Mouse (Mus musculus) thymus, adult 2 months (tissue): ENCODE results near the gene Hnf1b. TPM values are rescaled to one million over a fixed set of nuclear protein-coding genes. Genes with fewer than 3 reads are reported as not detected.

Experiments used
- DNase-seq: peaks from one replicate; pipeline ENCODE4 v3.0.0; 2021
- H3K27ac ChIP-seq: fragments of 200-500 bp; 2 replicates; pipeline ENCODE4 v1.5.1; 2012; ENCODE audit warnings: low read length, control low read depth; ENCODE audit not compliant: control insufficient read depth, insufficient read depth
- H3K27me3 ChIP-seq: fragments of 200-500 bp; 2 replicates; pipeline ENCODE4 v1.6.1; 2012; ENCODE audit warnings: mild to moderate bottlenecking, low read length, moderate library complexity, mixed read lengths; ENCODE audit not compliant: control insufficient read depth, insufficient read depth
- H3K36me3 ChIP-seq: fragments of 200-500 bp; 2 replicates; pipeline ENCODE4 v1.6.1; 2012; ENCODE audit warnings: mild to moderate bottlenecking, low read length, moderate library complexity; ENCODE audit not compliant: control insufficient read depth, insufficient read depth
- H3K4me1 ChIP-seq: fragments of 200-500 bp; replicated peaks from 2 replicates; pipeline ENCODE4 v1.6.1; 2012; ENCODE audit warnings: low read length; ENCODE audit not compliant: control insufficient read depth, insufficient read depth
- H3K4me3 ChIP-seq: fragments of 200-500 bp; 2 replicates; pipeline ENCODE4 v1.5.1; 2012; ENCODE audit warnings: mild to moderate bottlenecking, low read length, control low read depth, moderate library complexity; ENCODE audit not compliant: control insufficient read depth, insufficient read depth
- CTCF ChIP-seq: fragments of 200-500 bp; IDR thresholded peaks from 2 replicates; pipeline ENCODE4 v1.5.1; 2012; ENCODE audit warnings: mild to moderate bottlenecking, control low read depth, low read length, moderate library complexity, borderline replicate concordance; ENCODE audit not compliant: control insufficient read depth, poor library complexity, insufficient read depth; ENCODE audit errors: extremely low read depth
- POLR2A ChIP-seq: fragments of 200-500 bp; IDR thresholded peaks from 2 replicates; pipeline ENCODE4 v1.6.1; 2012; ENCODE audit warnings: mild to moderate bottlenecking, low read length, control low read depth, moderate library complexity; ENCODE audit not compliant: control insufficient read depth, poor library complexity, insufficient read depth; ENCODE audit errors: extremely low read depth
- WGBS: fragments of 180-500 bp; shearing (Covaris S2); methylation state at CpG from one replicate; pipeline ENCODE4 v1.1.7; 2018; 5-methylcytosine and 5-hydroxymethylcytosine counted together
- polyA plus RNA-seq: library from polyadenylated mRNA; depleted of rRNA; stranded (reverse); fragments of >200 nt; gene quantifications from 2 replicates; pipeline ENCODE4 v1.2.3, GENCODE M21; 2012; rRNA removed

The Hnf1b gene
- polyA plus RNA-seq, 1 experiment: 0.11 TPM

DNA sequence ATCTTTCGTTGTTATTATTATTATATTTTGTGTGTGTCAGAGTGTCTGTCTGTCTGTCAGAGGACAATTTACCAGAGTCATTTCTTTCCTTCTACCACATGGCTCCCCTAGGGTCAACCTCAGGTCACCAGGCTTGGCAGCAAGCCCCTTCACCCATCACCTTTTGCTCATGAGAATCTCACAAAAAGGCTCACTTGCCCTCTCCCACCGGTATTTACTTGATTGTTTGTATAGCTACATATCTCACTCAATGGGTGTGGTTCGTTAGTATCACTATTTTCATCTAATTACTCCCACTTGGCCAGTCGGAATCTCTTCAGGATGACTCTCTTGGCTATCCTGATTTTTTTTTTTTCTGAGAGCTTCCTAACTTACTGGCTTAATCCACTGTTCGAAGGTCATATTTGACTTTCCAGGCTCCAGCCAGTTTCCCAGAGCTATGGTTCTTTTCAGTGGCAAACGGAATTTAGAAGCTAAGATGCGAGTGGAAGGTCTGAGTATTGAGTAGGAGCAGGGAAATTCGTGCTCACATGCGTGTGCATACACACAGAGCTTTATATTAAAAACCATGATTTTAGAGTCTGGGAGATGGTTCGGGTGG, 82.7 kb downstream of the Hnf1b start:
- no peak for DNase-seq
- Histone ChIP-seq H3K4me3 (no peak overlapping the region), H3K27me3 (no peaks in the 10 kb centered on the region), H3K27ac (no peak overlapping the region), H3K36me3 (no peaks in the 10 kb centered on the region), H3K4me1 (no peaks in the 10 kb centered on the region)
- WGBS: 85% methylated on average over 10 of the region's 10 CpGs
- TF ChIP-seq CTCF (no peak), POLR2A (no peak)

DNA sequence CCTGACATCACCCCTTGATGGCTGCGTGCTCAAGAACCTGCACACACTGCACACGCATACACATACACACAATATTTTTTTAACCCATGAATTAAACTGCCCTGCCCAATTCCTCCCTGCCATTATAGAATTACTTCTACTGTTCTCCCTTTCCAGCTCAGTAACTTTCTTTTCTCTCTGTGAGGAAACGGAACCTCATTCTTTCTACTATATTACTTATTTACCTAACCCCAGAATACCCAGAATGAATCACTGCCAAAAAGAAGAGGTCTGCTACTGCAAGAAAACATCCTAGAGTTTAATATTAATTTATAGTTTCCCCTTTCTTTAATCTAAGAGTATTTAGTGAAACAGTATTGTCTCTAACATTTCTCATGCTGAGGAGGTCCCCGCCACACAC, 83.5 kb downstream of the Hnf1b start:
- H3K27me3 ChIP-seq: no peaks in the 10 kb centered on the region
- no peaks in the 10 kb centered on the region for H3K36me3 ChIP-seq
- WGBS: 91% methylated on average over 4 of the region's 4 CpGs
- DNase-seq: no peak
- H3K4me1 ChIP-seq: no peaks in the 10 kb centered on the region
- H3K4me3 ChIP-seq: no peak overlapping the region
- H3K27ac ChIP-seq: no peak overlapping the region
- TF ChIP-seq CTCF: no peak
- no peak for TF ChIP-seq POLR2A

- Histone ChIP-seq H3K4me1 (no peaks in the 10 kb centered on the region), H3K27ac (no peak overlapping the region)
- TF ChIP-seq CTCF (peak; percentile 54; the same call in 1 of the 2 replicates), POLR2A (no peak)
Observed at GRCm38 (mm10) chr11:83935986-83936665, 86.3 kb downstream of the Hnf1b start.

DNA sequence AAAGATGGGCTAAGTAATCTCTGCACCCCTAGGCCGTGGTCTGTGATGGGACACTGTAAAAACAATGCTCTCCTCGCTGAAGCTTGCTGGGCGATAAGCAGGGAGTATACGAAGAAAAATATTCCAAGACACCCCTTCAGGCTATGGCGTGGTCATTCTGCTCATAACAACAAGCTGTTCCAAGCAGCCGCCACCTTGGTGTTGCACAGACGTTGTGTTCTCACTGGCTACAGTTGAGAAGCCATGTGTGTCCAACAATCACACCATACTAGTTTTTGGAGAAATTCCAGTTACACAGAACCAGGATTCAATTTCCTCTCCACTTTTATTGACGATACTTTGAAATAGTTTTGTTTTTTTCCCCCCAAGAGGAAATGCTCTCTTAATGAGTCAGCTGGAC, 88.7 kb downstream of the Hnf1b start:
- WGBS: 78% methylated on average over 8 of the region's 8 CpGs
- H3K36me3 ChIP-seq: no peaks in the 10 kb centered on the region; the same call in 1 of the 2 replicates
- 0 out of 2 replicates have a peak, but pooled peaks cover 4% of the 10 kb centered on the region for H3K4me1 ChIP-seq
- TF ChIP-seq CTCF: no peak
- TF ChIP-seq POLR2A: no peak
- no peak overlapping the region for H3K4me3 ChIP-seq
- DNase-seq: no peak
- H3K27ac ChIP-seq: no peak overlapping the region
- no peaks in the 10 kb centered on the region for H3K27me3 ChIP-seq

More at GRCm38 (mm10) chr11:83935986-83936665, 86.3 kb downstream of the Hnf1b start:
- no peaks in the 10 kb centered on the region for H3K27me3 ChIP-seq
- no peak overlapping the region for H3K4me3 ChIP-seq
- WGBS: 27% methylated on average over 7 of the region's 7 CpGs
- H3K36me3 ChIP-seq: no peaks in the 10 kb centered on the region
- peak; percentile 57 for DNase-seq

DNA sequence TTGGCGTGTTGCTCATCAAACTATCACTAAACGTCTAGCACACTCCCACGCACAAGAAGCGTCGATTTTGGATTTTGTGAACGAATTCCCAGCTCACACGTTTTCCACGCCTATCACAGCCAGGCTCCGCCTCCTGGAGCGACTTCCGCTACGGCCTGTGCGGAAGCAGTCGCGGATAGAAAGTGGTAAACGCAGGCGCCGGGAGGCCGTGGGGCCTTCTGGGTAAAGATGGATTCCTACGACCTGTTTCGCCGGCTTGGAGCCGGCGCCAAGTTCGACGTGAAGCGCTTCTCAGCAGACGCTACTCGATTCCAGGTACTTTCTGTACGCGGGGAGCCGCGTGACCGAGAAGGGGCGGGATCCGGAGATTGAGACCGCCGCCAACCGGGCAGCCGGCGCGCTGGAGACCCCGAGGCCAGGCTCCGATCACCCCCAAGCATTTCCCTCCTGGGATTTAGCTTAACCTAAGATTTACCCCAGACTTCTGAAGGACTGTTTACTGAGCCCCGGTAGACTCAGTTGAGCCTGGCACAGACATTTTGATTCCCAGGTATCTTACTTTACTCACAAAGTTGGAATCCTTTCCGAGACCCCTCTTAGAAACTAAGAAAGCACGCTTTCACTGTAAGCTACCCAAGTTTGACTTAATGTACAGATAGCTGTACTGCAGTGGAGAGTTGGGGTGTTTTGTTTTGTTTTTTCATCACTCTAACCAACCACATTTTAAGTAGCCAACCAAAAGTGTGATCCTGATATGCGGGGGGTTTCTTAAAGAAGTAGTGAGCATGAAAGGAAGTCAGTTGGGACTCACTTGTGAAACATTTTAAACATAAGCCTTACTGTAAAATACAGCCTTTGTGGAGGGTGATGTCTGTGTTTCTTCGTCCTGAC, 92.3 kb downstream of the Hnf1b start, which contains the start of gene Ddx52:
Ddx52 (plus strand) TSS at position 113 of the 891 bp plus-strand sequence.
- 1% methylated on average over 49 of the region's 49 CpGs for WGBS
- 0 out of 2 replicates have a peak, but pooled peaks cover 4% of the 10 kb centered on the region for H3K4me1 ChIP-seq
- DNase-seq: peak; percentile 84
- TF ChIP-seq POLR2A (peak; percentile 73), CTCF (no peak)
- peak within 1 kb of the TSS; percentile 68; the same call in 1 of the 2 replicates for H3K27ac ChIP-seq
- no peaks in the 10 kb centered on the region for H3K27me3 ChIP-seq
- H3K4me3 ChIP-seq: peak within 1 kb of the TSS; percentile 99
- H3K36me3 ChIP-seq: peaks cover 36% of the 10 kb centered on the region

Other genes with a start within 250 kb of the Hnf1b start
- gene Rpl9-ps1, start 204.4 kb upstream of the Hnf1b start, polyA plus RNA-seq: not detected in 2 replicates
- 3.6 and 10.2 TPM in 2 replicates for gene Ccl3, start 200.7 kb upstream of the Hnf1b start, polyA plus RNA-seq
- gene Ccl4, start 187.5 kb upstream of the Hnf1b start, polyA plus RNA-seq: 5.0 and 8.5 TPM in 2 replicates
- 14.8 and 44.4 TPM in 2 replicates for gene Wfdc17, start 146.1 kb upstream of the Hnf1b start, polyA plus RNA-seq
- 48.6 and 72.8 TPM in 2 replicates for gene Wfdc18, start 141.0 kb upstream of the Hnf1b start, polyA plus RNA-seq
- gene Wfdc21, start 103.1 kb upstream of the Hnf1b start, polyA plus RNA-seq: 12.5 and 17.0 TPM in 2 replicates
- gene Heatr6, start 96.4 kb upstream of the Hnf1b start, polyA plus RNA-seq: 35.0 and 37.2 TPM in 2 replicates
- 7.4 and 9.0 TPM in 2 replicates for gene Ddx52, start 92.0 kb downstream of the Hnf1b start, polyA plus RNA-seq
- 49.9 and 55.1 TPM in 2 replicates for gene Synrg, start 114.4 kb downstream of the Hnf1b start, polyA plus RNA-seq
- 8.3 and 12.4 TPM in 2 replicates for gene Dusp14, start 219.2 kb downstream of the Hnf1b start, polyA plus RNA-seq